Mouse (Mus musculus) thymus, postnatal 25 days (tissue): ENCODE measurements at regions not wholly inside any gene's neighbourhood (a gene's known extent, or its start where the extent isn't known, plus 50 kb on each side); places are given as distances from the start of the nearest gene placed in this dataset.
"Not testable (repeated sequence)": the region's sequence is repeated elsewhere in the genome, so short reads cannot be mapped to it uniquely, and the experiment has no call there.

Experiments used
- DNase-seq: peaks from one replicate; pipeline ENCODE4 v3.0.0; 2022

DNA sequence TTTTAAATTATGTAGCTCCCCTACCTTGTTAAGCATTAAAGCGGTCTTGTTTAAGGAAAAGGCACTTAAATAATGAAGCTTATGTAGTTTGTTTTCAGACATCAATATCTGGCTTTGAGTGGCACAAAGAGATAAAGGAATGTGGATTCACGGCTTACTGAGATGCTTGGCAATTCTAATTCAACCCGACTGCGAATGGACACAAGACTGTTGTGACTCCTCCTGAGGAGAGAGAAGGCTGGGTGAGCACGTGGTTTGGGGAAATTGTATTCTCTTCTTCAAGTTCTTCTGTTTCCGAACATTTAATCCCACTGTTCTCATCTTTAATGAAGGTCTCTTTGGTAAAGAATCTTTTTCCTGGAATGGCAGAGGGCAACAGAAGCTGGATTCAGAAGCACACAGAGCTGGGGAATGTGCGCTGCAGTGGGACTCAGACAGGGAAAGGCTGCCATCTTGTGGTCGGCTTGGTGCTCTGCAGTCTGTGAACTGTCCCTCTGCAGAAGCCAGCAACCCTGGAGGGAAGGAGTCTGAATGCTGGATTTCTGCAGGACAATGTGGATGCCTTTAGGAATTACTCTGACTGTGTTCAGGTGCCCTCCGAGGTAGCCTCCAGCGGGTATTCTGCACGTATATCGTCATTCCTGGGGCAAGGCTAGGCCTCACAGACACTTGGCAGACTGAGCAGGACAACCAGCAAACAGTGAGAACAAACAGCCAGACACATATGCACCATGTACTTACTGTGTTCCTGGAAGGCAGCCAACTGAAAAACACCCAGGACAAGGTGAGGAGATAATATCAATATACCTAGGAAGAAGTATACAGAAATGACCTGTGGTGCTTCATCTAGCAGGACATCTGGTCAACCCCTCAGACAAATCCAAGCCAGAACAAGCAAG is 54.0 kb upstream of the Pax1 start:
- peak; percentile 25 for DNase-seq

DNA sequence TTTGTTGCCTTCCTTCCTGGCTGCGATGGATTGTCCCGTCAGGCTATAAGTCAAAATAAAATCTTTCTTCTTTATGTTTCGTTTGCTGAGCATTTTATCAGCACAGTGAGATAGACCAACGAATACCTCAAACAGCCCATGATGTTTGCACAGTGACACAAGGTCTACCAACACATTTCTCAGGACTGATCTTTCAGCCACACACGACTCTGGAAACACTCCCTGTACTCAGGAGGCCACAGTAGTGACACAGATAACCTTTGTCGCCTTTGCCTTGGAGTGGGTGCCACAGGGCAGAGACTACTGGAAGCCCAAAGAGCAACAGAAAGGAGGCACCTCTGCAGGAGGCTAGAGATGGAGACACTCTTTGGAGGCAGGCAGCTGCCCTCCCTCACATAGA is 55.0 kb upstream of the Pax1 start:
- DNase-seq, result no peak

DNA sequence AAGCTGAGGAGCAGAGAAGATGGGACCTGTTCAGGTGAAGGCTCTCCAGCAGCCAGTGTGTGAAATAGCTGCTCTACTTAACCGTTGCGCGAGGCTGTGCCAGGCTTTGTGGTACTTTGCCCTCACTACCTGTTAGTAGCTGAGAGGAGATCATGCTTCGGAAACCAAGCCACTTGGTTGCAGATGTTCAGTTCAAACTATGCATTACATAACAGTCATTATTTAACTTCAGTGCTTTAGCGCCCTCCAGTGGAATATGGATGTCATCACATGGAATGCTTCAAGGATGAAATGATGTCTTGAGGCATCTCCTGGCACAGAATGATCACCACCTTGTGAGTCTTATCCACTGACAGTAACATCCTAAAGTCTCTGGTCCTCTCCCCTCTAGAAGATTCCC is 56.5 kb upstream of the Pax1 start:
- no peak for DNase-seq

DNA sequence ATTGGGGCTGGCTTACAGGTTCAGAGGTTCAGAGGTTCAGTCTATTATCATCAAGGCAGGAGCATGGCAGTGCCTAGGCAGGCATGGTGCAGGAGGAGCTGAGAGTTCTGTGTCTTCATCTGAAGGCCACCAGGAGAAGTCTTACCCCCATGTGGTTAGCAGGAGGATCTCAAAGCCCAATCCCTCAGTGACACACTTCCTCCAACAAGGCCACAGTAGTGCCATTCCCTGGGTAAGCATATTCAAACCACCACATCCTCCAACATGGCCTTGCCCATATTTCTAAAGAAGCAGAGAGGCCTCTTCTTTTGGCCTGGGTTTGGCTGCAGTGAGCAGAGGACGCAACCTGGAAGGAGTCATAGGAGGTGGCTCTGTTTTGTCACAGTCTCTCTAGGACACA is 61.2 kb upstream of the Pax1 start:
- no peak for DNase-seq

DNA sequence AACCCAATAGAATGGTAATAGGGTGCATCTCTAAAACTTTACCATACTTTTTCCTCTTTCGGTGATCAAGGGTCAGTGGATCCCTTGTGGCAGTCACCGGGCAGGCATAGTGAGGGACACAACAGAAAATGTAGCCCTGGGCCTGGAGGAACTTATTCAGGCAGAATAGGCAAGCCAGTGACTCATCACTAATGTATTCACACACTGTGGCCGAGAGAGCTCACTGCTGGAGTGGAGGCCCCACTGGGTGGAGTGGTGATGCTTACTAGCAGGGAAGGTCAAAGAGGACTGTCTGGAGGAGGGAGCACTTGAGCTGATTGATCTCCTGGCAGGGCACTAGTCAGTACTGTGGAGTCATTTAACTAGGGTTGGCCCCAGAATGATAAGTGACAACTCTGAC is 62.4 kb upstream of the Pax1 start:
- DNase-seq, result no peak

DNA sequence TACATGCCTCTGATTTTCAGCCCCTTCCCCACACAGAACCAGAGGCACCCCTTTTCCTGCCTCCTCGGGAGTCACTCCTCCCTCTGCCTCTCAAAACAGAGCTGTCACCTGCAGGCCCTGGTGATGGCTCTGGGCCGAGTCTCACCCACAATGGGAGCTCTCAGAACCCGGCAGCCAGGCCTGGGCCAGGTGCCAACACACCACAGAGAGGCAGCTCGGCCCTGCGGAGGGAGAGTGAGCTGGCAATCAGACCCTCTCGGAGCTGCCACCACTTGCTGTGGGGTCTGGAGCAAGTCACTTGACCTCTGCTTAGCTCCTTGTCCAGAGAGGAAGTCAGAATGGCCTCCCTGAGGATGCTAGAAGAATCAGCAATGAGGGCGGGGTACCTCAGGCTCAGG is 63.2 kb upstream of the Pax1 start:
- no peak for DNase-seq

DNA sequence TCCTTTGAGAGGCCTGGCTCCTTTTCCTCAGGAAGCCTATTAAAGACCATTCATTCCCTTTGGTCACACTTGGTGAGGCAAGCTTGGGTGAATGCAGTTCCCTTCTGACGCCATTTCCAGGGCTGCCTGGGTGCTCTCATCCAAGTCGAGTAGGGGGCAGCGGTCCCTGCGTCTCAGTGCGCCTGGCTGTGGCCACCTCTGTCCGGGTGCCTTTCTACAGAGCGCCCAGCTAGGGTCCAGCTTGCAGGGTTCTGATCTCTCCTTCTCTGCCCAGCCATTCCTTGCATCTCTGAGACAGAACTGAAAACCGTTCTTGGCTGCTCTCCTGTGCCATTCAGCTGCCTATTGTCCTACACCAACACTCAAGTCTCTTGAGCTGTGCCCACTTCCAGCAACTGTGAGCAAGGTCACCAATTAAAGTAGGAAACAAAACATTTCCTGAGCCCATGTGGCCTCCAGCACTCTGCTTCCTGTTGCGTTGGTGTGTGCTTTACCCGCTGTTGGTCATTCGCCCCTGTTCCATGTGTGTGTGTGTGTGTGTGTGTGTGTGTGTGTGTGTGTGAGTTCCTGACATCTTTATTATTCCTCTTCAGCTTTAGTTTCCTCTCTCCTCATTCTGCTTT is 63.7 kb upstream of the Pax1 start:
- no peak for DNase-seq

DNA sequence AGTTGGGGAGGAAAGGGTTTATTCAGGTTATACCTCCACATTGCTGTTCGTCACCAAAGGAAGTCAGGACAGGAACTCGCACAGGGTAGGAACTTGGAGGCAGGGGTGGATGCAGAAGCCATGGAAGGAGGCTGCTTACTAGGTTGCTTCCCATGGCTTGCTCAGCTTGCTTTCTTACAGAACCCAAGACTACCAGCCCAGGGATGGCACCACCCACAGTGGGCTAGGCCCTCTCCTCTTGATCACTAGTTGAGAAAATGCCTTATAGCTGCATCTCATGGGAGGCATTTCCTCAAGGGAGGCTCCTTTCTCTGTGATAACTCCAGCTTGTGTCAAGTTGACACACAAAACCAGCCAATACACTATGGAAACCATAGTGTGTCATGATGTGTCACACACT is 66.8 kb upstream of the Pax1 start:
- not testable (repeated sequence) for DNase-seq

DNA sequence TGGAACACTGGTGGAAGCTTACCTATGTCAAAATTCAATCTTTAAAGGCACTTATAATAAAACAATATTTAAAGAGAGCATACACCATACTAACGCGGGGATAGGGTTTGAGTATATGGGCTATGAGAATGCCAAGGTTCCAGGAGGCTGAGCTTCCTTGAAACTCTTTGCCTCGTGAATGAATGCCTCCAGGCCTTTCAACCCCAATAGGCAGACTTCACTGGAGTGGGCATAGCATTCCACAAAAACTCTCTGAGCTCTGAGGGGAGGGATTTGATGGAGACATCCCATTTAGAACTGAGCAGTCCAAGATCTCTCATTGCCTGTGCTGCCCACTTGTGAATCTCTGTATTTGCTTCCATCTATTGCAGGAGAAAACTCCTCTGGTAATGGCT is 68.4 kb upstream of the Pax1 start:
- DNase-seq, result no peak

DNA sequence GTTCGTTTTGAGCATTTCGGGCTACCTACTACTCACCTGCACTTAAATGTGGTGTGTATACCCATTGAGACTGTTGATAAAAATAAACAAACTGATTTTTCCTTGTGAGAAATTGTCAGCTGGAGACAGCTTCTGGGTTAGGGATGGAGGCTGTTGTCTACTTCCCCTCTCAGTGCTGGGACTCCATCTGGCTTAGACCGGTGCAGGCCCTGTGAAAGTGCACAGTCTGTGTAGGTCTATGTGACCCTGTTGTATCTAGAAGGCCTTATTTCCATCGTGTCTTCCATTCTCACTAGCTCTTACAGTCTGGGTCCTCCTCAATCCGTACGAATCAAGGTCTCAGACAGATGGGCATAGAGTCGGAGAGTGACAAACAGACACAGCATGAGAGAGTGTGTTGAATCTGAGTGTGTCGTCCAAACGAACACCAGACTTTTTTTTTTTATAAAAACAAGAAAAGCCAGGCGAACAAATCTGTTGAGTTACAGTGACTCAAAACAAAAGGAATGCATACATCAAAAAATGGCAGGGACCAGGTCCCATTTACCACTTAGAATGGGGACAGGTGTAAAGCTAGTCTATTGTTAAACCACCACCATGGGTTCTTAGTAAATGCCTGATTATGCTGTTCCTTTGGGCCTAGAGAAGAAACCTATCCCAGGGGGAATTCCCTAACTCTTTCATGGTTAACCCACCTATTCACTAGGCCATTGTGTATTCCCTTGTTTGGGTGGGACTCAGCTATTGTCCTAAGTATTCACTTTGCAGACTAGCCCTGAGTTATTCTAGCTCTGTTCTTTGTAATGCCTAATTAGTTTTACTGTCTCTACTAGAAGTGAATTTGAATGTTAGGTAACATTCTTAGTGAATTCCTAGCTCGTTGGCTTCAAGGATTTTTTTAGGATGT is 69.1 kb upstream of the Pax1 start:
- no peak for DNase-seq

DNA sequence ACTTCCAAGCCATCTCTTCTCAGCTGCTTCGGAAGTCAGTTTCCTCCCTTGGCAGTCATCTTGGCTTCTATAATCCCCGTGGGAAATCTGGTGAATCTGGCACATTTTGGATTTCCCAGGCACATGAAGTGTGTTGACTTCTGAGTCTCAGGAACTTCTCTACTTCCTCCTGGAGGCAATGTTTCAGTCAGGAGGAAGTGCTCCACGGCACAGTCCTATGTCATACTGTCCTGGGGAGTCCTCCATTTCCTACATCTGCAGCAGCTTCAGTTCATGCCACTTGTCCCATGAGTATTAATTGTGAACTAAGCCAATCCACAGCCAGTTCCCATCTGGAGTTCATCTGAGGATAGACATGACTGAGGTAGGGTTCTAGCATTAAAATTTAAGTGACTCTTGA is 78.3 kb upstream of the Pax1 start:
- DNase-seq, result no peak

DNA sequence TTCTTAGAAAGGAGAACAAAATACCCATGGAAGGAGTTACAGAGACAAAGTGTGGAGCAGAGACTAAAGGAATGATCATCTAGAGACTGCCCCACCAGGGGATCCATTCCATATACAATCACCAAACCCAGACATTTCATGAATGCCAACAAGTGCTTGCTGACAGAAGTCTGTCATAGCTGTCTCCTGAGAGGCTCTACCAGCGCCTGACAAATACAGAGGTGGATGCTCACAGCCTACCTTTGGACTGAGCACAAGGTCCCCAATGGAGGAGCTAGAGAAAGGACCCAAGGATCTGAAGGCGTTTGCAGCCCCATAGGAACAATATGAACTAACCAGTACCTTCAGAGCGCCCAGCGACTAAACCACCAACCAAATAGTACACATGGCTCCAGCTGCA is 83.6 kb upstream of the Nkx2-2 start:
- no peak for DNase-seq

DNA sequence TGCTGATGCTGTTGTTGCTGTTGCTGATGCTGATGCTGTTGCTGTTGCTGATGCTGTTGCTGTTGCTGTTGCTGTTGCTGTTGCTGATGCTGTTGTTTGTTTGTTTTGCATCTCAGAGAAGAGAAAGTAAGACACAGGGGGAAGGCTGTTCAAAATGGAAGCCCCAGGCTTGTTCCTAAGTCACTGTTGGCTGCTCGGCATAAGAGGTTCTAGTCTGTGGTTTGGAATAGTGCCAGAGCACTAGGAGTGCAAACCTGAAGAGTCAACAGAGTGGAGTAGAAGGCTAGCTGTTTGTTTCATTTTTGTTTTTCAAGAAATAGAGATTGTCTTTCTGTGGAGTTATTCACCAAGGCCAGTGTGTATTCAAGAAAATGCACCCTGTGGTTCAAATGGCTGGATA is 75.1 kb upstream of the Nkx2-2 start:
- DNase-seq, result no peak

DNA sequence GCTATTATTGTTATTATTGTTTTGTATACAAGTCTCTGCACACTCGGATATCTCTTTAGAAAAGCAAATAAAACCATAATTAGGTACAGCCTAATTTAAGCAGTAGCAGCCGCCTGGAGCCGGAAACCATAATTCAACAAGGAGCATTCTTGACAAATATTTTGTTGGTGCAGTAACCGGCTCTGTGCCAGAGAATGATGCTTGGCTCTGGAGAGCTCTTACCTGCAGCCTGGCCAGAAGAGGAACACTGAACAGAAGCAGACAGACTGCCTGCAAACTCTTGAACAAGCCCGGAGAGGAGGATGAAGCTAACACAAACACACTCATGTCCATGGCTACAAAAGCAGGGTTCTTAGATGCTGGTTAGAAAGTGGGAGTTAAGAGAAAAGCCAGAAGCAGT is 73.9 kb upstream of the Nkx2-2 start:
- no peak for DNase-seq

DNA sequence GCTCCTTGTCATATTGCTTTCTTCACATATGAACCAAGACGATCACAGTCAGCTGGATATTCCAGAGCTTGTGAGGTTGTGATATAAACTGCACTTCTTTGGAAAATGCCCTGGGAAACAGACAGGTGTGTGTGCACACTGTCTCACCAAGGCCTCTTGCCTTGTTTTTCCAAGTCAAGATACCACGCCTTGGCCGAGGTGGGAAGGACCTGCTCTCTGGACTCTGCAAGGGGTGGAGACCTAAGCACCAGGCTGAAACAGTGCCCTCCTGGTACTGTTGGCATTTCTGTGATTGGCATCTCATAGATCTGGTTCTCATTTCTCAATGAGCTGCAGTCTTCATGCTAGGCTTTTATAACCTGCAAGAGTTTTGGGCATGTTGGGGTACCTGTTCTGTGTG is 73.2 kb upstream of the Nkx2-2 start:
- no peak for DNase-seq

DNA sequence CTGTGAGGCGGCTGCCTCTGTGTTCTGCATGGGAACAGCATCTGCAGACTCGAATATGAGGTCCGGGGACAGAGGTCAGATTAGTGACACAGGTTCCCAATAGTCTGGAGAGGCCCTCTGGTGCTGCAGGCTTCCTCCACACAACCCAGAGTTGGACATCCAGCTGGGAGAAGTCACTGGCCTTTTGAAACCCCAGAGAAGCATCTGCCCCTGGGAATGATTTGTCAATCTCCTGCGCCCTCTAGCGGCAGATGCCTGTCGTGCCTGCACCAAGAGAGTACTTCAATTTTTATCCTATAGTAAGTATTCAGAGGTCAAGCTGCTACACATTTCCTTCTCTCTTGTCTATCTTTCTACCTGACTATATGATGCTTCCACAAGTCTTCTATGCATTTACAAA is 62.7 kb upstream of the Nkx2-2 start:
- DNase-seq, result peak; percentile 50

DNA sequence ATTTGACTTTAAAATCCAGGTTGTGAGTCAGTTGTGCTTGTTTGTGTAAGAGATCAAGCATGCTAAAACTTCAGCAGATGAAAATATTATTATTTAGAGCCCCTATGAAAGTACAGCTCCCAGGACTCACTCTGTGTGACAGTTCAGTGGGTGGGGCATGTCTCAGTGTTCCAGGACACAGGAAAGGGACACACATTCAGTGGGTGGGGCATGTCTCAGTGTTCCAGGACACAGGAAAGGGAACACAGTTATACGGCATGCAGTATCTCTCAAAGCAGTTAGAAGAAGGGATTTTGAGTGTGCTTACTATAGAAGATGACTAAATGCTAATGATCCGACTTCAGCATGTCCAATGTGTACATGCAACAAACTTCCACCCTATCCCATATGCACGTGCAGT is 60.9 kb upstream of the Nkx2-2 start:
- DNase-seq, result no peak

DNA sequence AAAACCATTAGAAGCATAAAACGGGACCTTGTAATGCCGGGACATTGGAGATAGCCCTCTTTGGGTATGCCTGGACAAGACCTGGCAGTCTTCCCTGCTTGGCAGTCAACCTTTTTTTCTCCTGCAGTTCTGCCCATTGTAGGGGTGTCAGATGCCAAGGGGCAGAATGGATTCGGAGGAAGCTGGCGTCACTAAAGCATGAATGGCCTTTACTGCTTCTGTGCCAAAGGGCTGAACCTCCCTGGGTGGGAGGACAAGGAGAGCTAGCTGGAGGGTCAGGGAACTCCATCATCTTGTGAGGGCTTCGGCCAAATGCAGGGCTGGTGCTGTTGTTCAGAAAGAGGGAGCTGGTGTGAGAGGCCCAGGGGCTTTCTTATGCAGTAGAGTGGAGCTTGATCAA is 60.1 kb upstream of the Nkx2-2 start:
- DNase-seq, result no peak

DNA sequence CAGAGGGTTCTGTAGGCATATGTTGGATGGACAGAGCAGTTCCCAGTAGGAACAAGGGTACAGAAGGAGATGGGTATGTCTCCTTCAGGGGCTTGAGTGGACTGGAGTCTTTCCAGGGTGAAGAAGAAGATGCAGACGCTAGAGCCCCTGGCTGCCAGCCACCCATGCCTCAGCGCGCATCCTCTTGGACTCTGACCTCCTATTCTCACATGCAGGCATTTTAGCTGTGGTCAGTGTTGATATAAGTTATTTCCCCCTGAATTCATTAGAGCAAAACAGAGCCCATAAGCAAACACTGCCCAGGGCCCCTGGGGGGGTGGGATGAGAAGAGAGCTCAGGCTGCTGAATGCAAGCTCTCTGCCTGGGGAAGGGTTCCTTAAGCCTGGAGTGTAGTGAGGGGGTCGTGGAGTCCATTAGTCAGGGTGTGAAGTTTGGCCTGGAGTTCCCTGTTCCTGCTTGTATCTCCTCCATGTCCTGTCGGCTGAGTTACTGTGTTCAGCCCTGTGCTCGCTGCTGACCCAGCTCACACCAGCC is 54.0 kb upstream of the Nkx2-2 start:
- DNase-seq, result no peak

DNA sequence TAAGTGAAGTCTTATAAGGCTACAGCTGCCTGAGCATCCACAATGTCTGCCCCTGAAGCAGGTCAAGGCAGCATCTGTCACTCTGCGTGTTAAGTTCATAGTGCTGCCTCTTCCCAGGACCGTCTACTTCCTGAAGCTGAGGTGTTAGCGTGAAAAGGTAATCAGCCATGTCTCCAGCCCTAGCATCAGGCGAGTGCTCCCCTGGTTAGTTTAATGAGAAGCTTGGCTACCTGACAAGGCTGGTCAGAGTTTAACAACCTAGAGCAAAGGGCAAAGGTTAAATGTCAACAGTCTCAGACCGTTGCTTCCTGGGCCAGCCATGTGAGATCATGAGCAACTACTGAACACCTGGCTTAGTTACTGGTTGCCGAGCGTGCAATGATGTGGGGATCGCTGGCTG is 53.2 kb upstream of the Nkx2-2 start:
- no peak for DNase-seq

DNA sequence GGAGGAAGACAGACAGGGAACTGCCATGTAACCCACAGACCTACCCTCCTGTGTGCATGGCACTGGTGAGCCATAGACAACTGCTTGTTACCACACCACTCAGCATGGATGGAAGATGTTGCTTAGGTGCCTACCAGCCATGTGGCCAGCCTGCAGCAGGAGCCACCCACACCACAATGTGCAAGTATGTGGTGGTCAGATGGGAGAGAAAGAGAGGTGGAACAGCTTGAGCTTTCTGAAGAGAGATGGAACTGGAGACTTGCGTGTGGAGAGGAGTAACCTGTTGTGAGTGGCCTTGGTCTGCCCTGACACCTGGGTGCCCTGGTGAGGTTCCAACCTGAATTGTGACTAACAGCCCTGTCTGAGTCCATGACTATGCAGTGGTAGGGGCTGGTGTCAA is 50.4 kb upstream of the Nkx2-2 start:
- DNase-seq, result no peak
